Mouse (Mus musculus) liver, embryonic 14.5 days (tissue): ENCODE results near the gene Pard6b.
A peak's percentile ranks its signal among the peaks of the same experiment; 100 is the strongest.

Source experiments
- CTCF ChIP-seq: IDR thresholded peaks from 2 replicates; pipeline ENCODE4 v1.5.1; 2016; ENCODE audit warnings: antibody characterized with exemption, low read depth, control low read depth
- EP300 ChIP-seq: IDR thresholded peaks from 2 replicates; pipeline ENCODE4 v1.6.1; 2016; ENCODE audit warnings: antibody characterized with exemption, low read depth

- peak; percentile 51 for TF ChIP-seq CTCF
- TF ChIP-seq EP300, result no peak
Observed at GRCm38 (mm10) chr2:168059200-168059790, 21.5 kb upstream of the Pard6b start.
